Mouse (Mus musculus) MEL (cell line): ENCODE results near the gene Zdhhc9. TPM values are rescaled to one million over a fixed set of nuclear protein-coding genes. Genes with fewer than 3 reads are reported as not detected.
A peak's percentile ranks its signal among the peaks of the same experiment; 100 is the strongest.

ENCODE experiments used
- DNase-seq: peaks from one replicate; pipeline ENCODE4 v3.0.0; 2011; ENCODE audit warnings: low read depth, low spot score
- H3K27ac ChIP-seq: 2 replicates; pipeline ENCODE4 v1.5.1; 2012; ENCODE audit warnings: low read depth, mild to moderate bottlenecking, control low read depth, low read length, moderate library complexity; ENCODE audit not compliant: control insufficient read depth
- H3K27me3 ChIP-seq, 2 experiments: fragments of 150-350 bp in 1 of 2; sonication (generic) in 1 of 2; 2 replicates each; pipeline ENCODE4 v1.6.1; 2012; ENCODE audit warnings: low read length in 2 of 2, mild to moderate bottlenecking in 2 of 2, improper control_type of control experiment in 1 of 2, moderate library complexity in 1 of 2; ENCODE audit not compliant: insufficient read depth in 2 of 2, control insufficient read depth in 1 of 2
- H3K36me3 ChIP-seq, 2 experiments: 2 replicates each; pipeline ENCODE4 v1.6.1; 2012 to 2014; ENCODE audit warnings: low read length in 2 of 2, improper control_type of control experiment in 1 of 2, inconsistent platforms in 1 of 2, mild to moderate bottlenecking in 1 of 2; ENCODE audit not compliant: insufficient read depth in 2 of 2, control insufficient read depth in 1 of 2
- H3K4me1 ChIP-seq, 2 experiments: fragments of 150-350 bp in 1 of 2; sonication (generic) in 1 of 2; 2 replicates each; pipeline ENCODE4 v1.6.1; 2012; ENCODE audit warnings: low read length in 2 of 2, improper control_type of control experiment in 1 of 2, mild to moderate bottlenecking in 1 of 2; ENCODE audit not compliant: insufficient read depth in 2 of 2, control insufficient read depth in 1 of 2
- H3K4me3 ChIP-seq, 2 experiments: fragments of 150-350 bp in 1 of 2; sonication (generic) in 1 of 2; 2 replicates each; pipeline ENCODE4 v1.5.1; 2012; ENCODE audit warnings: low read depth in 2 of 2, low read length in 2 of 2, mild to moderate bottlenecking in 2 of 2, moderate library complexity in 2 of 2, control low read depth in 1 of 2, improper control_type of control experiment in 1 of 2; ENCODE audit not compliant: control insufficient read depth in 1 of 2, insufficient read depth in 1 of 2
- H3K79me2 ChIP-seq: 2 replicates; pipeline ENCODE4 v1.6.1; 2012; ENCODE audit warnings: mild to moderate bottlenecking, low read length, moderate library complexity; ENCODE audit not compliant: control insufficient read depth, poor library complexity, insufficient read depth
- H3K9ac ChIP-seq: 2 replicates; pipeline ENCODE4 v1.6.1; 2012; ENCODE audit warnings: low read depth, mild to moderate bottlenecking, control low read depth, low read length, moderate library complexity; ENCODE audit not compliant: control insufficient read depth, poor library complexity, severe bottlenecking
- H3K9me3 ChIP-seq: fragments of 150-350 bp; sonication (generic); replicated peaks from 2 replicates; pipeline ENCODE4 v1.6.1; 2012; ENCODE audit warnings: mild to moderate bottlenecking, low read length, improper control_type of control experiment, moderate library complexity; ENCODE audit not compliant: insufficient read depth
- BHLHE40 ChIP-seq: IDR thresholded peaks from 2 replicates; pipeline ENCODE4 v1.6.1; 2012; ENCODE audit warnings: low read depth, mild to moderate bottlenecking, inconsistent platforms, low read length, improper control_type of control experiment, borderline replicate concordance
- CHD1 ChIP-seq: IDR thresholded peaks from 2 replicates; pipeline ENCODE4 v1.6.1; 2012; ENCODE audit warnings: low read depth, mild to moderate bottlenecking, inconsistent platforms, low read length, improper control_type of control experiment
- CTCF ChIP-seq, 3 experiments: IDR thresholded peaks in 2 of 3; conservative IDR thresholded peaks in 1 of 3; 2 replicates each; pipeline ENCODE4 v1.5.1; 2011 to 2012; ENCODE audit warnings: low read length in 3 of 3, low read depth in 2 of 3, mild to moderate bottlenecking in 2 of 3, improper control_type of control experiment in 1 of 3, inconsistent platforms in 1 of 3, mixed read lengths in 1 of 3, moderate library complexity in 1 of 3; ENCODE audit not compliant: control insufficient read depth in 1 of 3, insufficient read depth in 1 of 3, poor library complexity in 1 of 3, severe bottlenecking in 1 of 3
- ELF1 ChIP-seq: IDR thresholded peaks from 2 replicates; pipeline ENCODE4 v1.6.1; 2014; ENCODE audit warnings: low read depth, mild to moderate bottlenecking, inconsistent platforms, low read length, improper control_type of control experiment, moderate library complexity
- EP300 ChIP-seq, 2 experiments: IDR thresholded peaks; 2 replicates each; pipeline ENCODE4 v1.6.1; 2011; ENCODE audit warnings: improper control_type of control experiment in 2 of 2, low read length in 2 of 2, low read depth in 1 of 2, mild to moderate bottlenecking in 1 of 2
- ETS1 ChIP-seq: IDR thresholded peaks from 2 replicates; pipeline ENCODE4 v1.6.1; 2012; ENCODE audit warnings: low read depth, mild to moderate bottlenecking, inconsistent platforms, low read length, improper control_type of control experiment, moderate library complexity
- GABPA ChIP-seq: IDR thresholded peaks from 2 replicates; pipeline ENCODE4 v1.6.1; 2012; ENCODE audit warnings: low read depth, mild to moderate bottlenecking, inconsistent platforms, low read length, improper control_type of control experiment, moderate library complexity
- HCFC1 ChIP-seq: IDR thresholded peaks from 2 replicates; pipeline ENCODE4 v1.6.1; 2012; ENCODE audit warnings: low read depth, mild to moderate bottlenecking, inconsistent platforms, low read length, improper control_type of control experiment, moderate library complexity
- JUND ChIP-seq: IDR thresholded peaks from 2 replicates; pipeline ENCODE4 v1.6.1; 2011; ENCODE audit warnings: low read depth, mild to moderate bottlenecking, improper control_type of control experiment, low read length
- KAT2A ChIP-seq: conservative IDR thresholded peaks from 2 replicates; pipeline ENCODE4 v1.6.1; 2012; ENCODE audit warnings: low read depth, low read length, improper control_type of control experiment, inconsistent platforms
- MAFK ChIP-seq: IDR thresholded peaks from 2 replicates; pipeline ENCODE4 v1.6.1; 2011; ENCODE audit warnings: low read depth, mild to moderate bottlenecking, low read length, improper control_type of control experiment, borderline replicate concordance
- MAX ChIP-seq: IDR thresholded peaks from 2 replicates; pipeline ENCODE4 v1.6.1; 2011; ENCODE audit warnings: low read length, improper control_type of control experiment
- MXI1 ChIP-seq: IDR thresholded peaks from 2 replicates; pipeline ENCODE4 v1.6.1; 2011; ENCODE audit warnings: mild to moderate bottlenecking, low read depth, low read length, improper control_type of control experiment
- MYC ChIP-seq: IDR thresholded peaks from 2 replicates; pipeline ENCODE4 v1.6.1; 2011; ENCODE audit warnings: low read depth, mild to moderate bottlenecking, low read length, improper control_type of control experiment, moderate library complexity
- NELFE ChIP-seq: IDR thresholded peaks from 2 replicates; pipeline ENCODE4 v1.6.1; 2011; ENCODE audit warnings: low read depth, low read length, improper control_type of control experiment
- NRF1 ChIP-seq: IDR thresholded peaks from 2 replicates; pipeline ENCODE4 v1.6.1; 2014; ENCODE audit warnings: low read depth, mild to moderate bottlenecking, inconsistent platforms, low read length, improper control_type of control experiment, moderate library complexity; ENCODE audit not compliant: poor library complexity, insufficient read depth, severe bottlenecking
- POLR2A ChIP-seq, 2 experiments: IDR thresholded peaks; 2 replicates each; pipeline ENCODE4 v1.6.1; 2011 to 2012; ENCODE audit warnings: low read length in 2 of 2, mild to moderate bottlenecking in 2 of 2, control low read depth in 1 of 2, improper control_type of control experiment in 1 of 2, low read depth in 1 of 2, moderate library complexity in 1 of 2; ENCODE audit not compliant: control insufficient read depth in 1 of 2, insufficient read depth in 1 of 2, poor library complexity in 1 of 2
- POLR2AphosphoS2 ChIP-seq: IDR thresholded peaks from 2 replicates; pipeline ENCODE4 v1.6.1; 2011; ENCODE audit warnings: low read length, improper control_type of control experiment
- POLR2AphosphoS5 ChIP-seq: IDR thresholded peaks from 2 replicates; pipeline ENCODE4 v1.6.1; 2012; ENCODE audit warnings: low read depth, borderline replicate concordance, mild to moderate bottlenecking, inconsistent platforms, low read length, moderate library complexity, mixed read lengths
- RAD21 ChIP-seq: IDR thresholded peaks from 2 replicates; pipeline ENCODE4 v1.6.1; 2011; ENCODE audit warnings: mild to moderate bottlenecking, low read depth, low read length, improper control_type of control experiment
- RCOR1 ChIP-seq: IDR thresholded peaks from 2 replicates; pipeline ENCODE4 v1.6.1; 2012; ENCODE audit warnings: low read depth, mild to moderate bottlenecking, inconsistent platforms, low read length, improper control_type of control experiment
- SIN3A ChIP-seq: IDR thresholded peaks from 2 replicates; pipeline ENCODE4 v1.6.1; 2012; ENCODE audit warnings: low read length, improper control_type of control experiment, inconsistent platforms
- SMC3 ChIP-seq: IDR thresholded peaks from 2 replicates; pipeline ENCODE4 v1.6.1; 2011; ENCODE audit warnings: low read depth, low read length, improper control_type of control experiment
- TBP ChIP-seq: IDR thresholded peaks from 2 replicates; pipeline ENCODE4 v1.8.0; 2011; ENCODE audit warnings: low read depth, low read length, improper control_type of control experiment
- TCF12 ChIP-seq: IDR thresholded peaks from 2 replicates; pipeline ENCODE4 v1.6.1; 2014; ENCODE audit warnings: low read depth, mild to moderate bottlenecking, inconsistent platforms, low read length, improper control_type of control experiment, moderate library complexity
- UBTF ChIP-seq: IDR thresholded peaks from 2 replicates; pipeline ENCODE4 v1.6.1; 2012; ENCODE audit warnings: low read depth, mild to moderate bottlenecking, inconsistent platforms, low read length, improper control_type of control experiment, moderate library complexity, borderline replicate concordance; ENCODE audit not compliant: insufficient read depth
- USF1 ChIP-seq: IDR thresholded peaks from 2 replicates; pipeline ENCODE4 v1.6.1; 2014; ENCODE audit warnings: low read depth, mild to moderate bottlenecking, inconsistent platforms, low read length, improper control_type of control experiment, moderate library complexity
- ZC3H11A ChIP-seq: IDR thresholded peaks from 2 replicates; pipeline ENCODE4 v1.6.1; 2012; ENCODE audit warnings: low read depth, mild to moderate bottlenecking, inconsistent platforms, low read length, improper control_type of control experiment
- ZKSCAN1 ChIP-seq: IDR thresholded peaks from 2 replicates; pipeline ENCODE4 v1.6.1; 2012; ENCODE audit warnings: low read depth, mild to moderate bottlenecking, inconsistent platforms, low read length, improper control_type of control experiment, moderate library complexity
- ZNF384 ChIP-seq: IDR thresholded peaks from 2 replicates; pipeline ENCODE4 v1.6.1; 2012; ENCODE audit warnings: low read depth, mild to moderate bottlenecking, inconsistent platforms, low read length, improper control_type of control experiment
- polyA plus RNA-seq, 2 experiments: library from polyadenylated mRNA; stranded (reverse) in 1 of 2; unstranded in 1 of 2; fragments of >175 nt in 1 of 2; fragments of >200 nt in 1 of 2; gene quantifications; 2 replicates each; pipeline versions ENCODE4 v1.2.1 to v1.2.4; 2012; ENCODE audit warnings: low replicate concordance in 2 of 2, low read depth in 1 of 2; ENCODE audit not compliant: insufficient read length in 2 of 2, insufficient read depth in 1 of 2, missing spikeins in 1 of 2
- total RNA-seq: library from RNA; depleted of rRNA; stranded (reverse); fragments of 300-350 nt; gene quantifications from 2 replicates; pipeline ENCODE4 v1.2.3, GENCODE M21; 2012

Gene Zdhhc9
- total and polyA plus RNA-seq, 3 experiments = 2.3 to 51.7 (median 8.3) TPM

GRCm38 (mm10) chrX:48255830-48256428, 47.3 kb upstream of the Zdhhc9 start:
- peak; percentile 69 for DNase-seq
- Histone ChIP-seq H3K4me1 (no peaks in the 10 kb centered on the region), H3K27ac (peak overlapping the region; percentile 94), H3K27me3 (no peaks in the 10 kb centered on the region), H3K9me3 (no peaks in the 10 kb centered on the region), H3K79me2 (peaks cover 17% of the 10 kb centered on the region), H3K36me3 (peaks cover 7 to 8% of the 10 kb centered on the region in 2 experiments), H3K9ac (peak overlapping the region; percentile 80), H3K4me3 (peak overlapping the region; percentile 85 to 88)
- TF ChIP-seq TCF12 (no peak), ZNF384 (peak; percentile 87), NELFE (no peak), POLR2AphosphoS2 (no peak), CHD1 (0 out of 2 replicates have a peak, but pooled peaks have one; percentile 28), ZKSCAN1 (peak; percentile 74), KAT2A (no peak), MAX (peak; percentile 37), NRF1 (peak; percentile 61; the same call in 1 of the 2 replicates), SMC3 (0 out of 2 replicates have a peak, but pooled peaks have one; percentile 2), POLR2AphosphoS5 (no peak)

- peak; percentile 92 for DNase-seq
- H3K9ac ChIP-seq = peak overlapping the region; percentile 65
- peaks cover 0 to 14% of the 10 kb centered on the region in 2 experiments; a peak in 2 of 4 replicates for H3K36me3 ChIP-seq
- no peaks in the 10 kb centered on the region for H3K27me3 ChIP-seq
- peak overlapping the region; percentile 34 to 39 for H3K4me3 ChIP-seq
- no peaks in the 10 kb centered on the region; the same call in 1 of the 2 replicates for H3K79me2 ChIP-seq
- H3K9me3 ChIP-seq = no peaks in the 10 kb centered on the region
- H3K4me1 ChIP-seq = peaks cover 0 to 4% of the 10 kb centered on the region in 2 experiments; a peak in 3 of 4 replicates
- H3K27ac ChIP-seq = peak overlapping the region; percentile 81
- no peak for TF ChIP-seq ZC3H11A
- no peak for TF ChIP-seq JUND
- peak in 1 of 2 experiments; percentile 69; a peak in 2 of 4 replicates for TF ChIP-seq POLR2A (IDR thresholded peaks at IDR 0.05; ENCODE audit: control insufficient read depth in 1 of 2, insufficient read depth in 1 of 2, low read depth in 1 of 2, low read length in 2 of 2, poor library complexity in 1 of 2)
- TF ChIP-seq SMC3 = no peak
- peak; percentile 76 for TF ChIP-seq TBP
- TF ChIP-seq MAX = peak; percentile 57
- peak; percentile 68; the same call in 1 of the 2 replicates for TF ChIP-seq MYC
- TF ChIP-seq ELF1 = peak; percentile 80
- TF ChIP-seq EP300 (IDR thresholded peaks at IDR 0.05; ENCODE audit: low read depth in 1 of 2, low read length in 2 of 2) = peak; percentile 24 to 63; a peak in 3 of 4 replicates
- no peak for TF ChIP-seq ZNF384
- TF ChIP-seq USF1 = no peak
- no peak for TF ChIP-seq MAFK
- TF ChIP-seq HCFC1 = peak; percentile 64
- TF ChIP-seq POLR2AphosphoS2 = peak; percentile 65; the same call in 1 of the 2 replicates
- TF ChIP-seq SIN3A = peak; percentile 71
- TF ChIP-seq BHLHE40 = no peak
- TF ChIP-seq RAD21 = no peak
- no peak for TF ChIP-seq CTCF (IDR thresholded peaks at IDR 0.05 in 2 of 3, conservative IDR thresholded peaks at IDR 0.05 in 1 of 3; ENCODE audit: control insufficient read depth in 1 of 3, insufficient read depth in 1 of 3, low read depth in 2 of 3, low read length in 3 of 3, poor library complexity in 1 of 3, severe bottlenecking in 1 of 3)
- peak; percentile 46 for TF ChIP-seq MXI1
- peak; percentile 70 for TF ChIP-seq NELFE
- no peak for TF ChIP-seq UBTF
- TF ChIP-seq GABPA = no peak
- peak; percentile 72 for TF ChIP-seq ETS1
- 0 out of 2 replicates have a peak, but pooled peaks have one; percentile 37 for TF ChIP-seq TCF12
- no peak for TF ChIP-seq RCOR1
Measured at GRCm38 (mm10) chrX:48234417-48234816, 25.7 kb upstream of the Zdhhc9 start.
